Mouse (Mus musculus): ENCODE data around the gene Tmem211. TPM values are rescaled to one million over a fixed set of nuclear protein-coding genes. Genes with fewer than 3 reads are reported as not detected.
A peak's percentile ranks its signal among the peaks of the same experiment; 100 is the strongest.

Gene Tmem211
- not detected for total RNA-seq (2021)

DNA sequence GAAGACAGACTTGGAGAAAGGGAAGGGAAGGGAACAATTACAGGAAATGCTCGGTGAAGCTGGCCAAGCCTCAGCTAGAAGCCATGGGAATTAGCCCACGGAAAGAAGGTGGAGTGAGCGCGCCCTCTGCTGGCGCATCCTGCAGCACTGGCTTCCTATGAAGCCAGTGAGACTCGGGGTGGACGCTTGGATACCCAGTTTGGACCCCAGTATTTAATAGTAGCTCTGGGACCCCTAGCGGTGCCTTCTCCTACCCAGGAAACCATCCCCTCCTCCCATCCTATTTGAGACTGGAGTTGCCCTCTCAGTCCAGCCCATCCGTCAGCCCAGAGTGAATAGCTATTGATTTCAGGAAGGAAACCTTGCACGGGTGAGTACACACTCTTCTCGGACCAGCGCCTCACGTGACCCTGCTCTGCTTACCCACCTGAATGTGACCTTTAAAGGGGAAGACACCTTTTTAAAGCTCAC lies at the start of gene Tmem211:
Gene Tmem211, plus strand, starts transcription at position 278 of the 471 bp plus-strand sequence.
- DNase-seq, result peak; percentile 91

GRCm38 (mm10) chr5:113179451-113179842 lies 47.3 kb upstream of the Tmem211 start:
- DNase-seq, result no peak

GRCm38 (mm10) chr5:113179843-113180682 lies 46.6 kb upstream of the Tmem211 start:
- DNase-seq, result peak; percentile 94

GRCm38 (mm10) chr5:113180755-113181154 lies 46.0 kb upstream of the Tmem211 start:
- DNase-seq, result no peak

- DNase-seq, result no peak
Measured at GRCm38 (mm10) chr5:113181441-113181840, 45.3 kb upstream of the Tmem211 start.

- DNase-seq, result no peak
Measured at GRCm38 (mm10) chr5:113190558-113190957, 36.2 kb upstream of the Tmem211 start.

- DNase-seq, result no peak
Measured at GRCm38 (mm10) chr5:113191901-113192300, 34.8 kb upstream of the Tmem211 start.

DNA sequence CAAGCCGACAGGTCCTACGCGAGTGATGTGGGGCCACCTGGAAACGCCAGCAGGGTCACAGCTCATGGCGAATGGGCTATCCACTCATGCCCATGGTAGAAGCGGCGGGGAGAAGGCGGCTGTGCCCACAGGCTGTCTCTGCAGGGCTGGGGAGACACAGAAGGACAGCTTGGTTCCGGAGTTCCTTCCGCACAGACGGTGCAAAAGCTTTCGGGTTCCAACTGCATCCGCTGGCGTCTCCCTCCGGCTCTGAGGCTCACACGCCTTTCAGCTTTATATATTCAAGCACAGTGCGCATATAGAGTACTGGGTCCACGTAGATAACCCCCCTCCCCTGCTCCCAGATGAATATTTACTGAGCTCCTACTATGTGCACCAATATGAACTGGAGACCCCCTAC lies 32.9 kb upstream of the Tmem211 start:
- DNase-seq, result no peak

GRCm38 (mm10) chr5:113195451-113195850 lies 31.3 kb upstream of the Tmem211 start:
- DNase-seq, result no peak

GRCm38 (mm10) chr5:113195907-113196306 lies 30.8 kb upstream of the Tmem211 start:
- DNase-seq, result no peak

- DNase-seq, result no peak
Measured at GRCm38 (mm10) chr5:113196916-113197794, 29.6 kb upstream of the Tmem211 start.

DNA sequence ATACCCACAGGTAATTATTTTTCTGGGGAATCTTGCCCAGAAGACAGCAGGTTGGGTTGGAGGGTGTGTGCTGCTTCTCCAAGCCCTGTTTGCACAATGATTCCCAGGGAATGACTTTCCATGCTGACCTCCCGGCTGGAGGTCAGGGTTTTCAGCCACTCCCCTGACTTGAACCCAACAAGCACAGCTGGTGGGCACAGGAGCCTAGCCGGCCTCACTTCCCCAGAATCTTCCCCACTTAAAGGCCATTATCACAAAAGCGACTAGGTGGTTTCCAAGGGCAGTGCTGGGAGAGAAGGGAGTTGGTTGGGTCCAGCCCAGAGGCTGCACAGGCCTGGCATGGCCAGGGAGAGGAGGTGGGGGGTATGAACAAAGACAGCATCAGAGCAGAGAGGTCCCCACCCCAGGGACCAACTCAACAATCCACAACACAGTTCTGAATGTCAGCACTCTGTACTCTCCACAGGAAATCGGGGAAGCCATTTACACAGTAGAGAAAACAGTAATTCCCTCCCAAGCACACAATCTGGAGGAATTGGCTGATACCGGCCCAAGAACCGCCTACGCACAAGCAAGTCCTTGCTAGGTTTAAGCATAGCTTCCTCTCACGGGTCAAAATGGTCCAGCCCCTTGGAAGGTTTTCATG lies 27.5 kb upstream of the Tmem211 start:
- peak; percentile 49 for DNase-seq

GRCm38 (mm10) chr5:113199772-113200134 lies 27.0 kb upstream of the Tmem211 start:
- DNase-seq, result no peak

DNA sequence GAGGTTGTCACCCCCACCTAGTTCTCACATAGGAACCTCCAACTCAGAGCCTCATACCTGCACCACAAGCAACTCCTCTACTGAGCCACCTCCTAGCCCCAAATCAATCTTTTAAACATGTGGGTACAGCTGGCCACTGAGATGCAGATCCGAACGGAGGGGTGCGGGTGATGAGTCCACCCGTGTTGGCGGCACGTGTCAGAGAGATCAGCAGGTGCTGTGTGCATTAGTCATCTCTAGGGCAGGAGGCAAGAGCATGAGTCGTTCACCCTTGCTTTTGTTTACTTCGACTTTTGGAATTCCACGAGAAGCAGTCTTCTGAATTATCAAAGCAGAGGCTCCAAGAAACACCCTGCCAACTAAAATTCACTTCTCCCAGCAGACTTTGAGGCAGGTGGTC lies 22.5 kb upstream of the Tmem211 start:
- DNase-seq, result no peak

DNA sequence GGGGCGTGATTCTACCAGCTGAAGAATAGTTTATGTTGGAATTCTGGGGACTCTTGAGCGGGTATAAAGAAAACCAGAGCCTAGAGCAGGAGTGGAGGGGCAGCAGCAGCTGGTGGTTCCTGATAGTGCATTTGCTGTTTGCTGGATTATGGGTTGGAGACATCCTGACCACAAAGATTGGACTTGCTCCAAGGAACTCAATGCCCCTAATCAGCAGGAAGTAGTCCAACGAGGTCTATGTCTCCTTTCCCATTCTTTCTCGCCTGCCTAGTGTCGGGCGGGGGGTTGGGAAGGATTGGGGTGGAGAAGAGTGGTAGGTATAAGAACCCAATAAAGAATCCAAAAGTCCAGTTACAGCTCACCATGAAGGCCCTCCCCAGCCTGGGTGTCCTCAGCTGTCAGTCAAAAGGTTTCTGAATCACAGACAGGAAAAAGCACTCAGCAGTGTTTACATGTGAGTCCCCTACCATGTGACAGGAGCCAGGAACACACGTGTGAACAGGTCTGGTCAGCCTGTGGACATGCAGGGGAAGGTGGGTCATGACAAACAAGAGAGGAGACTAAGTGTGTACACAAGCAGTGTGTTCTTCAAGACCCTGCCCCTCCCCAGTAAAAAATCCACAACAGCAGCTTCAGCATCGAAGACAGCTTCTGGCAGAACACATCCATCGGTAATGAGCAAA lies 19.9 kb upstream of the Tmem211 start:
- no peak for DNase-seq

- DNase-seq, result peak; percentile 66
Measured at GRCm38 (mm10) chr5:113208048-113208447, 18.7 kb upstream of the Tmem211 start.

- peak; percentile 80 for DNase-seq
Measured at GRCm38 (mm10) chr5:113208622-113209400, 17.9 kb upstream of the Tmem211 start.

- no peak for DNase-seq
Measured at GRCm38 (mm10) chr5:113209401-113209750, 17.3 kb upstream of the Tmem211 start.

DNA sequence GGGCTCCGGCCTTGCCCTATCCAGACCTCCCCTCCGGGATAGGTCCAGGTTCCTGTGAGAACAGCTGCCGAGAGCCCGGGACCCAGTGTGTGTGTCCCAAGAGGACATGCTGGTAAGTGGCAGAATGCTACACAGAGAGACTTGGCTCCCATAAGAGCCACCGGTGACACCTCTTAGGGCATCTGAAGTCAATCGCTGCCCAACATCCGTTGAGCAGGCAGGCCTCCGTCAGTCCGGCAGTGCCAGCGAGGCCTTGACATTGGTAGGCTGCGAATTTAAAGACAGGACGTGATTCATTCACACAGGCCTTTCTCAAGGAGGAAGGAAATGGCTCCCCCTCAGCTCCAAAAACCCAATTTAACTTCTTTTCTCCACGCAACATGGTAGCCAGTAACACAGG lies 16.8 kb upstream of the Tmem211 start:
- peak; percentile 37 for DNase-seq

- peak; percentile 34 for DNase-seq
Measured at GRCm38 (mm10) chr5:113210314-113210713, 16.4 kb upstream of the Tmem211 start.

GRCm38 (mm10) chr5:113212156-113212835 lies 14.4 kb upstream of the Tmem211 start:
- no peak for DNase-seq
